Mouse (Mus musculus): ENCODE data around the gene Il27ra.
"Not testable (repeated sequence)": the region's sequence is repeated elsewhere in the genome, so short reads cannot be mapped to it uniquely, and the experiment has no call there.

Gene Il27ra

DNA sequence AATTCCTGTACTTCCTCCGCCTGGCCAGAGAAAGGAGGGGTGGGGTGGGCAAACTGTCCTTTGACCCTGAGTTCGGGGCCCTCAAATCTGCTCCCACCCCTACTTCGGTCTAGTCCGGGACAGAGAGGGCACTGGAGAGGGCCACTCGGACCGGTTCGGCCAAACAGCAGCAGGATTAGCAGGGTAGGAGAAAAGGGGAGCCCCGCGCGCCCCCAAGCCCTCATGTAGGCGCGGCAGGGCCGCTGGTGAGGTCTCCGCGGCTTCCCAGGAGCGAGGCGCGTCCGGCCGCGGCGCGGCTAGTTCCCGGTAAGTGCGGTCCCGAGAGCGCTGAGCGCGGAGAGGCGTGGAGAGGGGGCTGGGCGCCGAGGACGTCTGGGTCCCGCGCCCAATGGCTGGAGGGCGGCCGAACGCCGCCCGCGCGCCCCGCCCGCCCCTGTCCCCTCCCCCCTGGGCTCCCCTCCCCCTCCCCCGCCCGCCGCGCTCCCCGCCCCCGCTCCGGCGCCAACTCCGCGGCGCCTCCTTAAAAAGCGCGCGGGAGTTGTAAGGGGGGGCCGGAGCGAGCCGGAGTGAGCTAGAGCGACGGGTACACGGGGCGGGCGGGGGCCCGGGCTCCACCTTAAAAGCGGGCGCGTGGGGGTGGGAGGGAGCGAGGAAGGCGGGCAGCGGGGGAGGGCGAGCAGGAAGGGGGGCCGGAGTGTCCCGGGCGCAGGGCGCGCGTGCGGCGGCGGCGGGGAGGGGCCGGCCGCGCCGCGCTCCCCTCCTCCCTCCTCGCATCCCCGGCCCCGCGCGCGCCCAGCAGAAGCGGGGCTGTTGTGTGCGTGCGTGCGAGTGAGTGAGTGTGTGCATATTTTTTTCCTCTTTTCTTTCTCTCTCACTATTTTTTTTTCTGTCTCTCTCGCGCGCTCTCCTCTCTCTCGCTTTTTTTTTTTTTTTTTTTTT is 45.6 kb downstream of the Il27ra start:
- DNase-seq (ENCODE audit: low read depth, low spot score): peak; percentile 54

GRCm38 (mm10) chr8:83995973-83996372 is 46.4 kb downstream of the Il27ra start:
- DNase-seq (ENCODE audit: low read depth, low spot score): no peak

DNA sequence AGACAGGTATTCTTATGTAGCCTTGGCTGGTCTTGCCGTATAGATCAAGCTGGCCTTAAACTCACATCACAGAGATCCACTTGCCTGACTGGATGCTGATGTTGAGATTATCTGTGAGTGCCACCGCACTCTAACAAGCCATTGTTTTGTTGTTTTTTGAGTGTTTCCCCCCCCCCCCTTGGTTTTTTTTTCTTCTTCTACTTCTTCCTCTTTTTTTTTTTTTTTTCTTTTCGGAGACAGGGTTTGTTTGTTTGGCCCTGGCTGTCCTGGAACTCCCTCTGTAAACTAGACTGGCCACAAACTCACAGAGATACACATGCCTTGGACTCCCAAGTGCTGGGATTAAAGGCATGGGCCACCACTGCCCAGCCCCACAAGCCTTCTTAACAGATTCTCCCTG is 48.4 kb downstream of the Il27ra start:
- no peak for DNase-seq (ENCODE audit: low read depth, low spot score)

- DNase-seq (ENCODE audit: low read depth, low spot score): no peak
Observed at GRCm38 (mm10) chr8:83992488-83992887, 49.9 kb downstream of the Il27ra start.

DNA sequence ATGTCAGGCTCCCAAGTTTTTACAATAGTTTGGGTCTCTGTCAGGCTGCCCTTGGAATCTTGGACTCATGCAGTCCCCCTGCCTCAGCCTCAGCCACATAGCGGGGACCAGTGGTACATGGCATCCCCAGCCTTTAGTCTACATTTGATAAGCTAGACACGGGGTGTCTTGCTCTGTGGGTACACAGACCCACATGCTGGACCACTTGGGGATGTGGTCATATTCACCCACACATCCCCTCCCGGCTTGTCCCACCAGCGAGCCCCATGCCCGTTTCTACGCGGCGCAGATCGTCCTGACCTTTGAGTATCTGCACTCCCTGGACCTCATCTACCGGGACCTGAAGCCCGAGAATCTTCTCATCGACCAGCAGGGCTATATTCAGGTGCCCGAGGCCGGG is 52.2 kb downstream of the Il27ra start:
- DNase-seq (ENCODE audit: low read depth, low spot score): no peak

- no peak for DNase-seq (ENCODE audit: low read depth, low spot score)
Observed at GRCm38 (mm10) chr8:83989243-83989642, 53.1 kb downstream of the Il27ra start.

- not testable (repeated sequence) for DNase-seq (ENCODE audit: low read depth, low spot score)
Observed at GRCm38 (mm10) chr8:83983222-83983621, 59.2 kb downstream of the Il27ra start.

DNA sequence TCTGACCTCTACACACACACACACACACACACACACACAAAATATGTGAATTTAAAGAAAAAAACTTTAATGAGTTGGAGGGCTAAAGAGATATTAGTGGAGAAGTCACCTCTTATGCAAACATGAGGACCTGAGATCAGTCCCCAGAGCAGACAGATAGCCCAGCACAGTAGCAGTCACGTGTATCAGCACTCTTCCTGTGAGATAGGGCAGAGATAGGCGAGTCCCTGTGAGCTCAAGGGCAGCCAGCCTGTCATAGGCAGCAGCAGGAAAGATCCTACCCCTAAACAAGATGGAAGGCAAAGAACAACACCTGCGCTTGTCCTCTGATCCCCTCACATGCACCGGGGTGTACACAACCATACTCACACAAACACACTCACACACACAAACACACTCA is 59.9 kb downstream of the Il27ra start:
- DNase-seq (ENCODE audit: low read depth, low spot score): no peak

GRCm38 (mm10) chr8:83981533-83981932 is 60.9 kb downstream of the Il27ra start:
- DNase-seq (ENCODE audit: low read depth, low spot score): no peak

- DNase-seq (ENCODE audit: low read depth, low spot score): no peak
Observed at GRCm38 (mm10) chr8:83980845-83981244, 61.5 kb downstream of the Il27ra start.

Measured in retina, adult 2 months (tissue).